Mouse (Mus musculus) small intestine, adult 2 months (tissue): ENCODE results near the gene Tmem206. TPM values are rescaled to one million over a fixed set of nuclear protein-coding genes. Genes with fewer than 3 reads are reported as not detected.

Experiments
- H3K27ac ChIP-seq: fragments of 200-500 bp; 2 replicates; pipeline ENCODE4 v1.5.1; 2012; ENCODE audit warnings: low read depth, low read length, control low read depth, inconsistent platforms; ENCODE audit not compliant: insufficient read depth
- H3K27me3 ChIP-seq: fragments of 200-500 bp; 2 replicates; pipeline ENCODE4 v1.6.1; 2012; ENCODE audit warnings: mild to moderate bottlenecking, moderate library complexity, low read length, inconsistent platforms; ENCODE audit not compliant: control insufficient read depth, insufficient read depth
- H3K36me3 ChIP-seq: fragments of 200-500 bp; 2 replicates; pipeline ENCODE4 v1.6.1; 2012; ENCODE audit warnings: mild to moderate bottlenecking, low read length, control low read depth, inconsistent platforms; ENCODE audit not compliant: control insufficient read depth, insufficient read depth
- H3K4me1 ChIP-seq: fragments of 200-500 bp; 2 replicates; pipeline ENCODE4 v1.6.1; 2012; ENCODE audit warnings: low read length, inconsistent platforms, mixed read lengths; ENCODE audit not compliant: control insufficient read depth, insufficient read depth, insufficient read length
- H3K4me3 ChIP-seq: fragments of 200-500 bp; 2 replicates; pipeline ENCODE4 v1.5.1; 2012; ENCODE audit warnings: low read depth, mild to moderate bottlenecking, control low read depth, inconsistent platforms, low read length, moderate library complexity
- CTCF ChIP-seq: fragments of 200-500 bp; IDR thresholded peaks from 2 replicates; pipeline ENCODE4 v1.5.1; 2012; ENCODE audit warnings: low read depth, mild to moderate bottlenecking, control low read depth, inconsistent platforms, low read length, moderate library complexity, mixed read lengths; ENCODE audit not compliant: insufficient replicate concordance, insufficient read length; ENCODE audit errors: extremely low read depth
- POLR2A ChIP-seq: fragments of 200-500 bp; IDR thresholded peaks from 2 replicates; pipeline ENCODE4 v1.6.1; 2012; ENCODE audit warnings: low read depth, mild to moderate bottlenecking, control low read depth, inconsistent platforms, low read length, moderate library complexity
- WGBS: fragments of 180-500 bp; shearing (Covaris S2); methylation state at CpG from one replicate; pipeline ENCODE4 v1.1.7; 2018; 5-methylcytosine and 5-hydroxymethylcytosine counted together
- polyA plus RNA-seq: library from polyadenylated mRNA; depleted of rRNA; stranded (reverse); fragments of >200 nt; gene quantifications from 2 replicates; pipeline ENCODE4 v1.2.3, GENCODE M21; 2012

Tmem206 gene
- polyA plus RNA-seq, 1 experiment, result 2.7 TPM

- H3K27ac ChIP-seq, result no peak overlapping the region
- H3K27me3 ChIP-seq, result no peaks in the 10 kb centered on the region
- WGBS, result 92% methylated on average over 4 of the region's 4 CpGs
- no peaks in the 10 kb centered on the region for H3K4me1 ChIP-seq
- H3K36me3 ChIP-seq, result peaks cover 66% of the 10 kb centered on the region
- no peak overlapping the region for H3K4me3 ChIP-seq
- no peak for TF ChIP-seq CTCF
Measured at GRCm38 (mm10) chr1:191353836-191354235, 28.1 kb downstream of the Tmem206 start.

GRCm38 (mm10) chr1:191356936-191357335, 31.2 kb downstream of the Tmem206 start:
- 70% methylated on average over 1 of the region's 1 CpGs for WGBS
- Histone ChIP-seq H3K4me3 (no peak overlapping the region), H3K27ac (no peak overlapping the region), H3K36me3 (peaks cover 65% of the 10 kb centered on the region), H3K27me3 (no peaks in the 10 kb centered on the region), H3K4me1 (no peaks in the 10 kb centered on the region)
- TF ChIP-seq CTCF, result no peak

- 82% methylated on average over 7 of the region's 7 CpGs for WGBS
- peaks cover 59% of the 10 kb centered on the region for H3K36me3 ChIP-seq
- TF ChIP-seq CTCF (no peak), POLR2A (no peak)
Measured at GRCm38 (mm10) chr1:191359478-191359877, 33.8 kb downstream of the Tmem206 start.

GRCm38 (mm10) chr1:191362412-191362811, 36.7 kb downstream of the Tmem206 start:
- no peak overlapping the region for H3K27ac ChIP-seq
- peaks cover 54% of the 10 kb centered on the region for H3K36me3 ChIP-seq
- no peaks in the 10 kb centered on the region for H3K4me1 ChIP-seq
- H3K27me3 ChIP-seq, result no peaks in the 10 kb centered on the region
- no peak overlapping the region for H3K4me3 ChIP-seq
- TF ChIP-seq POLR2A (no peak), CTCF (no peak)
- 66% methylated on average over 6 of the region's 6 CpGs for WGBS

More at GRCm38 (mm10) chr1:191359478-191359877, 33.8 kb downstream of the Tmem206 start:
- Histone ChIP-seq H3K27ac (no peak overlapping the region), H3K27me3 (no peaks in the 10 kb centered on the region), H3K4me3 (no peak overlapping the region), H3K4me1 (no peaks in the 10 kb centered on the region)

- no peaks in the 10 kb centered on the region for H3K27me3 ChIP-seq
- no peaks in the 10 kb centered on the region; the same call in 1 of the 2 replicates for H3K4me1 ChIP-seq
- no peak overlapping the region for H3K4me3 ChIP-seq
- no peak overlapping the region for H3K27ac ChIP-seq
- TF ChIP-seq POLR2A (no peak), CTCF (peak; percentile 66; the same call in 1 of the 2 replicates)
- WGBS, result 70% methylated on average over 4 of the region's 4 CpGs
- peaks cover 44% of the 10 kb centered on the region for H3K36me3 ChIP-seq
Measured at GRCm38 (mm10) chr1:191364477-191364876, 38.8 kb downstream of the Tmem206 start.

GRCm38 (mm10) chr1:191368193-191368592, 42.5 kb downstream of the Tmem206 start:
- Histone ChIP-seq H3K4me1 (no peaks in the 10 kb centered on the region; the same call in 1 of the 2 replicates), H3K36me3 (peaks cover 29% of the 10 kb centered on the region), H3K4me3 (no peak overlapping the region), H3K27me3 (no peaks in the 10 kb centered on the region), H3K27ac (no peak overlapping the region)
- WGBS, result 32% methylated on average over 4 of the region's 4 CpGs
- no peak for TF ChIP-seq POLR2A
- TF ChIP-seq CTCF, result no peak

GRCm38 (mm10) chr1:191369140-191369539, 43.4 kb downstream of the Tmem206 start:
- no peaks in the 10 kb centered on the region for H3K27me3 ChIP-seq
- peaks cover 2% of the 10 kb centered on the region; the same call in 1 of the 2 replicates for H3K4me1 ChIP-seq
- no peak overlapping the region for H3K4me3 ChIP-seq
- no peak for TF ChIP-seq CTCF
- TF ChIP-seq POLR2A, result no peak
- no peak overlapping the region for H3K27ac ChIP-seq
- H3K36me3 ChIP-seq, result peaks cover 25% of the 10 kb centered on the region
